Mouse (Mus musculus) limb, embryonic 13.5 days (tissue): ENCODE results near the gene Clasp2. TPM values are rescaled to one million over a fixed set of nuclear protein-coding genes. Genes with fewer than 3 reads are reported as not detected.

Experiments used
- ATAC-seq: fragments of 200-750 bp; cut with Nextera tagmentation; 2 replicates; pipeline ENCODE4 v1.8.0; 2017; ENCODE audit warnings: low read depth, moderate number of reproducible peaks, moderate TSS enrichment; ENCODE audit not compliant: low FRiP score
- H3K27ac ChIP-seq: fragments of 300-500 bp; sonication (generic); 2 replicates; pipeline ENCODE4 v1.5.1; 2015; ENCODE audit warnings: inconsistent platforms, mild to moderate bottlenecking, moderate library complexity
- H3K27me3 ChIP-seq: fragments of 300-500 bp; sonication (generic); 2 replicates; pipeline ENCODE4 v1.6.1; 2015; ENCODE audit warnings: mild to moderate bottlenecking, inconsistent platforms
- H3K36me3 ChIP-seq: fragments of 300-500 bp; sonication (generic); 2 replicates; pipeline ENCODE4 v1.6.1; 2015; ENCODE audit warnings: inconsistent platforms, mild to moderate bottlenecking, moderate library complexity
- H3K4me1 ChIP-seq: fragments of 300-500 bp; sonication (generic); 2 replicates; pipeline ENCODE4 v1.6.1; 2015; ENCODE audit warnings: inconsistent platforms
- H3K4me2 ChIP-seq: fragments of 300-500 bp; sonication (generic); replicated peaks from 2 replicates; pipeline ENCODE4 v1.6.1; 2015; ENCODE audit warnings: inconsistent platforms, mild to moderate bottlenecking, moderate library complexity
- H3K4me3 ChIP-seq: fragments of 300-500 bp; sonication (generic); 2 replicates; pipeline ENCODE4 v1.5.1; 2015; ENCODE audit warnings: moderate library complexity, mild to moderate bottlenecking, inconsistent platforms
- H3K9ac ChIP-seq: fragments of 300-500 bp; sonication (generic); 2 replicates; pipeline ENCODE4 v1.6.1; 2015; ENCODE audit warnings: mild to moderate bottlenecking, inconsistent platforms
- H3K9me3 ChIP-seq: fragments of 300-500 bp; sonication (generic); 2 replicates; pipeline ENCODE4 v1.6.1; 2016; ENCODE audit warnings: inconsistent platforms
- WGBS: fragments of 180-500 bp; shearing (Covaris S2); methylation state at CpG from one replicate; pipeline ENCODE4 v1.1.7; 2015; 5-methylcytosine and 5-hydroxymethylcytosine counted together
- polyA plus RNA-seq: library from polyadenylated mRNA; unstranded; fragments of >200 nt; fragmentation: Nextera tagmentation; extraction: Ambion mirVana; gene quantifications from 2 replicates; pipeline ENCODE4 v1.2.1, GENCODE M21; 2015

The Clasp2 gene
- polyA plus RNA-seq, 1 experiment from 2014 or later, result 28.1 TPM

DNA sequence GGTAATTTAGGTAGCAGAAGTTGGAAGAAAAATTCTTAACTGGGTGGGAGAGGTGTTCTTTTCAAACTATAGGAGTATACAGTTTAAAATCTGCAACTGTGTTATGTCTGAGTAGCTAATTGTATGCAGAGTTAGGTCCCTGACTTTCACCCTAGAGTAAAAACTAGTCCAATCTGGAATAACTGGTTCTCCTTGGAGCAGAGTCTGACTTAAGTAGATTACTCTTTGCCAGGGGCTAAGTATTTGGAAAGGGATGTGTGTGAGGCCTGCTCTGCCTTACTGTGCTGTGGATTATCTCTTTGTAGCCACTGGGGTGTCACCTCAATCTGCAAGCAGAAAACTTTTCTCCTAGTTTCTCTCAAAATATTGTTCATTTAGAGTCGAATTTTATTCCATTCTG, 205.9 kb downstream of the Clasp2 start:
- Histone ChIP-seq H3K27ac (no peak overlapping the region), H3K4me1 (no peaks in the 10 kb centered on the region), H3K27me3 (no peaks in the 10 kb centered on the region), H3K9me3 (no peaks in the 10 kb centered on the region), H3K36me3 (peaks cover 55% of the 10 kb centered on the region), H3K4me2 (no peak overlapping the region), H3K9ac (no peak overlapping the region), H3K4me3 (no peak overlapping the region)
- no peak for ATAC-seq
- WGBS, result 88% methylated on average over 1 of the region's 1 CpGs

DNA sequence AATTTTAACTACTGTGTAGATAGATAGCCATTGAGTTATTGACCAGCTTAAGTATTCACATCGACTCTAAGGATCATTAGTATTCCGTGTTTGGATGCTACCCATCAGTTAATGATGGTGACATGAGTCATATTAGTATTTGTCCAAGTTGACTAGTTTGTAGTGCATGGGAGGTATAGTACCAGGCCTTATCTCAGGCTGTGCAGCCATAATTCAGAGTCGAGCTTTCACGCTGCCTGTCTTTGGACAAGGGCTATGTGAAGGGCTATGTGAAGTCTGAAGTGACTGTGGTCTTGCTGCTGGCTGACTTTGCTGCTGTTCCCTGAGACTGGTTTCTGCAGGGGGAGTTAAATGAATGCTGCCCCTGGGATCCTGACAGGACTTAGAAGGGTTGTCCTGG, 216.5 kb downstream of the Clasp2 start:
- no peak for ATAC-seq
- no peaks in the 10 kb centered on the region for H3K4me1 ChIP-seq
- H3K4me2 ChIP-seq, result no peak overlapping the region
- 97% methylated on average over 4 of the region's 4 CpGs for WGBS
- H3K4me3 ChIP-seq, result no peak overlapping the region
- no peaks in the 10 kb centered on the region for H3K9me3 ChIP-seq
- H3K27ac ChIP-seq, result no peak overlapping the region
- H3K27me3 ChIP-seq, result no peaks in the 10 kb centered on the region
- H3K36me3 ChIP-seq, result peaks cover 76% of the 10 kb centered on the region
- no peak overlapping the region for H3K9ac ChIP-seq

DNA sequence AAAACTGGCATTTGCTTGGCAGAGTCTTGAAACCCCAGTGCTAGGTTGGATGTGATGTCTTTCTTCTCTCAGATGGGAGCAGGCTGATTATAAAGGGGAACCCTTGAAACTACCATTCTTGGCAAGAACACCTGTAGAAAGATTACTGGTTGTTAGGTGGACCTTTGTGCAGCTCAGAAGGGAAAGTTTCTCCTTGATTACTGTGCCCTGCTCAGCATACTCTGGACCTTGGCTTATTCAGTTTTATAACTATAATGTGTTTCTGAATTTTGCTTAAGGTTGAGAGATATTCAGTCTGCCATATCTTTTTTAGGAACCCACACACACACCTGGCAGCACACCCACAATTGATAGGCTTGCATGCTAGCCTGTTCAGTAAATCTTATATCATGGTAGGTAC, 222.4 kb downstream of the Clasp2 start:
- no peak overlapping the region for H3K4me2 ChIP-seq
- no peaks in the 10 kb centered on the region for H3K9me3 ChIP-seq
- no peak overlapping the region for H3K27ac ChIP-seq
- H3K4me3 ChIP-seq, result no peak overlapping the region
- no peaks in the 10 kb centered on the region for H3K4me1 ChIP-seq
- no peak overlapping the region for H3K9ac ChIP-seq
- no peak for ATAC-seq
- no peaks in the 10 kb centered on the region for H3K27me3 ChIP-seq
- H3K36me3 ChIP-seq, result peaks cover 93% of the 10 kb centered on the region

DNA sequence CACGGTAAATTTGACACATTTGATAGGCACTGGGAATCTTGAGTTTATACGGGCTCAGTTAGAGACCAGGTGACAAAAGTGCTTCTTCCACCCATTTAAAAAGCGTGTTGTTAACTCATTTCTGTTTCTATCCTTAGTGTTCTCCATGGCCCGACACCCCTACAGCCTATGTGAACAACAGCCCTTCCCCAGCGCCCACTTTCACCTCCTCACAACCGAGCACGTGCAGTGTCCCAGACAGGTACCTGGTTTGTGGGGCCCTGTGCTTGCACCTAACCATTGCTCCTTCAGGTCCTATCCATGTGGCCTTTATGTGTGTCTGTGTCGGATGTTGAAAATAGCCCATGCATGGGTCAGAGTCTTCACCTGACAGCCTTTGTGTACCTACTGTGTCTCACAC, 223.1 kb downstream of the Clasp2 start:
- Histone ChIP-seq H3K27me3 (no peaks in the 10 kb centered on the region), H3K36me3 (peaks cover 93% of the 10 kb centered on the region), H3K4me2 (no peak overlapping the region), H3K9me3 (no peaks in the 10 kb centered on the region), H3K4me3 (no peak overlapping the region), H3K4me1 (no peaks in the 10 kb centered on the region), H3K9ac (no peak overlapping the region), H3K27ac (no peak overlapping the region)
- WGBS, result 93% methylated on average over 8 of the region's 8 CpGs
- no peak for ATAC-seq

DNA sequence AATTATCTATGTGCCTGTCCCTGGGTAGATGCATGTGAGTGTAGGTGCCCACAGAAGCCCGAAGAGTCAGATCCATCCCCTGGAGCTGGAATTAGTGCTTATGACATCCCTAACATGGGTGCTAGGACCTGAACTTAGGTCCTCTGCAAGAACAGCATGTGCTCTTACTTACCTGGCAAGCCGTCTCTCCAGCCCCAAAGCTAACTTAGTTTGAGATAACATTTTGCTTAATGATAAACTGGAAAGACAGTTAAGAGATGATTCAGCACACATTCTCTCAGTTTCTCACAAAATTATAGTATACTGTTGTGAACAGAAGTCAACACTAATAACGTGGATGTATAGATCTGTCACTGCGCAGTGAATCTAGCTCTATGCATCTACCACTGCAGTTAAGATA, 225.6 kb downstream of the Clasp2 start:
- Histone ChIP-seq H3K27me3 (no peaks in the 10 kb centered on the region), H3K4me2 (no peak overlapping the region), H3K4me3 (no peak overlapping the region), H3K36me3 (peaks cover 94% of the 10 kb centered on the region), H3K4me1 (no peaks in the 10 kb centered on the region), H3K9me3 (no peaks in the 10 kb centered on the region), H3K27ac (no peak overlapping the region), H3K9ac (no peak overlapping the region)
- WGBS, result 92% methylated on average over 4 of the region's 4 CpGs
- ATAC-seq, result no peak

DNA sequence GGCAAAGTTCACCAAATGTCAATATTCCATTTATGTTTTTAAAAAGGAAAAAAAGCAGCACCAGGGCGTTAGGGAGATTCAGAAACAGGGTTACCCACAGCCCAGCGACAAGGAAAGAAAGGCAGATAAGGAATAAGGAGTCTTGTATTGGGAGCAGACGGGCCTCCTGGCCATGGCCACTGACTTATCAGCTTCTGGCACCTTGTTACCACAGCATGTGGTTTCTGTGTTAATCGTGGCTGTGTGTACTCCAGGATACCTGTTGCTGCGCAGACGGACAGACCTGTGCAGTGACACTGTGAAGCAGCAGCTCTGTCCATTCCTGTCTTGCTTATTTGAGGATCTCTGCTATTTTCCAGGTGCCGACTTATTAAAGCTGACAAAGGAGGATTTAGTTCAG, 227.7 kb downstream of the Clasp2 start:
- Histone ChIP-seq H3K4me2 (no peak overlapping the region), H3K27ac (no peak overlapping the region), H3K27me3 (no peaks in the 10 kb centered on the region), H3K4me3 (no peak overlapping the region), H3K9ac (no peak overlapping the region), H3K4me1 (no peaks in the 10 kb centered on the region), H3K36me3 (peaks cover 90% of the 10 kb centered on the region), H3K9me3 (no peaks in the 10 kb centered on the region)
- no peak for ATAC-seq
- 93% methylated on average over 7 of the region's 7 CpGs for WGBS

Other genes starting within 250 kb of the Clasp2 start
- 52.4 and 58.8 TPM in 2 replicates for gene Pdcd6ip, start 33.2 kb upstream of the Clasp2 start, polyA plus RNA-seq
- gene Ubp1, start 189.5 kb downstream of the Clasp2 start, polyA plus RNA-seq, result 37.6 and 41.4 TPM in 2 replicates